Mouse (Mus musculus) fibroblast of lung, adult 2 months (primary cell): ENCODE data around the gene Dtl.
"Not testable (repeated sequence)": the region's sequence is repeated elsewhere in the genome, so short reads cannot be mapped to it uniquely, and the experiment has no call there.

Source experiments
- DNase-seq: peaks from one replicate; pipeline ENCODE4 v3.0.0-alpha.2; 2011; ENCODE audit warnings: low read depth

Gene Dtl

GRCm38 (mm10) chr1:191519329-191520066, 55.8 kb downstream of the Dtl start:
- DNase-seq, result no peak

- no peak for DNase-seq
Observed at GRCm38 (mm10) chr1:191518911-191519310, 56.4 kb downstream of the Dtl start.

- no peak for DNase-seq
Observed at GRCm38 (mm10) chr1:191517969-191518368, 57.4 kb downstream of the Dtl start.

- DNase-seq, result no peak
Observed at GRCm38 (mm10) chr1:191517056-191517455, 58.3 kb downstream of the Dtl start.

- not testable (repeated sequence) for DNase-seq
Observed at GRCm38 (mm10) chr1:191516351-191516750, 59.0 kb downstream of the Dtl start.

- DNase-seq, result no peak
Observed at GRCm38 (mm10) chr1:191513195-191513594, 62.1 kb downstream of the Dtl start.

GRCm38 (mm10) chr1:191512383-191512782, 63.0 kb downstream of the Dtl start:
- DNase-seq, result no peak

- no peak for DNase-seq
Observed at GRCm38 (mm10) chr1:191511503-191511902, 63.8 kb downstream of the Dtl start.

GRCm38 (mm10) chr1:191509865-191510264, 65.5 kb downstream of the Dtl start:
- DNase-seq, result no peak

- DNase-seq, result no peak
Observed at GRCm38 (mm10) chr1:191509131-191509530, 66.2 kb downstream of the Dtl start.

GRCm38 (mm10) chr1:191506791-191507190, 68.6 kb downstream of the Dtl start:
- DNase-seq, result no peak

- no peak for DNase-seq
Observed at GRCm38 (mm10) chr1:191499666-191500065, 75.7 kb downstream of the Dtl start.

GRCm38 (mm10) chr1:191498271-191498955, 76.9 kb downstream of the Dtl start:
- DNase-seq, result no peak

- DNase-seq, result no peak
Observed at GRCm38 (mm10) chr1:191496676-191497075, 78.7 kb downstream of the Dtl start.

GRCm38 (mm10) chr1:191495051-191495467, 80.3 kb downstream of the Dtl start:
- no peak for DNase-seq

- DNase-seq, result no peak
Observed at GRCm38 (mm10) chr1:191494303-191494655, 81.1 kb downstream of the Dtl start.

GRCm38 (mm10) chr1:191493476-191494302, 81.7 kb downstream of the Dtl start:
- DNase-seq, result no peak

- DNase-seq, result no peak
Observed at GRCm38 (mm10) chr1:191490446-191490845, 84.9 kb downstream of the Dtl start.
